Comparison of ENCODE assay signal across 35 mouse cellular contexts in genomic region chr9:48942349-48942748, GRCm38 (mm10). TPM values are rescaled to one million over a fixed set of nuclear protein-coding genes. Genes with fewer than 3 reads are reported as not detected.
DNase-seq lines count a peak whose midpoint lies in the region; ATAC-seq lines count a peak whose summit lies in the region.
"Had no signal": no experiment of that assay in that cellular context is flagged by ENCODE, and none has a peak within 500 bp of the region (broad histone marks: within the 10 kb centered on the region; RNA-seq: fewer than 3 reads in every experiment).

No protein-coding gene starts in this region.

- H3K9me3 ChIP-seq in heart, embryonic 15.5 days (replicated peaks) = no peaks in the 10 kb centered on the region
- no peaks in the 10 kb centered on the region for H3K9me3 ChIP-seq in heart, embryonic 11.5 days (replicated peaks; ENCODE audit: control insufficient read depth, low read length)
- H3K9me3 ChIP-seq: embryonic facial prominence, embryonic 10.5 days; embryonic facial prominence, embryonic 15.5 days; forebrain, embryonic 12.5 days; G1E; hindbrain, embryonic 15.5 days; kidney, embryonic 15.5 days; limb, embryonic 13.5 days; liver, embryonic 12.5 days had no signal

- no peak overlapping the region for H3K4me3 ChIP-seq in heart, embryonic 15.5 days
- H3K4me3 ChIP-seq in heart, embryonic 11.5 days (ENCODE audit: low read depth, low read length) = no peak overlapping the region
- H3K4me3 ChIP-seq: embryonic facial prominence, embryonic 10.5 days; embryonic facial prominence, embryonic 15.5 days; forebrain, embryonic 12.5 days; hindbrain, embryonic 15.5 days; kidney, embryonic 15.5 days; limb, embryonic 13.5 days; liver, embryonic 12.5 days had no signal

- peak; percentile 80 for ATAC-seq in heart, embryonic 15.5 days (replicated peaks; ENCODE audit: insufficient number of reproducible peaks, insufficient read depth, low FRiP score, low read depth)
- no peak for ATAC-seq in heart, embryonic 11.5 days (replicated peaks; ENCODE audit: insufficient number of reproducible peaks, low FRiP score, low TSS enrichment)
- ATAC-seq: liver, embryonic 12.5 days; liver, postnatal 0 days; lung, postnatal 0 days; Patski had no signal

- H3K4me2 ChIP-seq in heart, embryonic 15.5 days = peak overlapping the region; percentile 16; the same call in 1 of the 2 replicates
- H3K4me2 ChIP-seq in heart, embryonic 11.5 days = no peak overlapping the region
- H3K4me2 ChIP-seq: embryonic facial prominence, embryonic 15.5 days; forebrain, embryonic 12.5 days; hindbrain, embryonic 15.5 days; kidney, embryonic 15.5 days; limb, embryonic 13.5 days; liver, embryonic 12.5 days had no signal

- H3K4me1 ChIP-seq in heart, embryonic 15.5 days (replicated peaks) = peaks cover 15% of the 10 kb centered on the region
- peaks cover 8% of the 10 kb centered on the region; the same call in 1 of the 2 replicates for H3K4me1 ChIP-seq in heart, embryonic 11.5 days (ENCODE audit: control insufficient read depth, insufficient read depth, low read length)
- H3K4me1 ChIP-seq: embryonic facial prominence, embryonic 10.5 days; embryonic facial prominence, embryonic 15.5 days; forebrain, embryonic 12.5 days; kidney, embryonic 15.5 days; limb, embryonic 13.5 days; liver, embryonic 12.5 days had no signal

- no peak overlapping the region for H3K9ac ChIP-seq in heart, embryonic 15.5 days
- no peak overlapping the region for H3K9ac ChIP-seq in heart, embryonic 11.5 days (ENCODE audit: low read depth, low read length)
- H3K9ac ChIP-seq: embryonic facial prominence, embryonic 15.5 days; forebrain, embryonic 12.5 days; hindbrain, embryonic 15.5 days; kidney, embryonic 15.5 days; limb, embryonic 13.5 days; liver, embryonic 12.5 days; liver, postnatal 0 days had no signal

- peak overlapping the region; percentile 59 for H3K27ac ChIP-seq in heart, embryonic 15.5 days
- H3K27ac ChIP-seq in heart, embryonic 11.5 days (ENCODE audit: low read depth, low read length) = no peak overlapping the region
- H3K27ac ChIP-seq: embryonic facial prominence, embryonic 10.5 days; embryonic facial prominence, embryonic 15.5 days; forebrain, embryonic 12.5 days; hindbrain, embryonic 15.5 days; kidney, embryonic 15.5 days; limb, embryonic 13.5 days; liver, embryonic 12.5 days; macrophage had no signal

- H3K36me3 ChIP-seq in heart, embryonic 15.5 days = no peaks in the 10 kb centered on the region
- H3K36me3 ChIP-seq in heart, embryonic 11.5 days (ENCODE audit: control insufficient read depth, insufficient read depth, low read length) = no peaks in the 10 kb centered on the region
- H3K36me3 ChIP-seq: embryonic facial prominence, embryonic 10.5 days; embryonic facial prominence, embryonic 15.5 days; forebrain, embryonic 12.5 days; G1E; hindbrain, embryonic 15.5 days; kidney, embryonic 15.5 days; limb, embryonic 13.5 days; liver, embryonic 12.5 days had no signal

- WGBS in heart, embryonic 15.5 days = 32% methylated on average over 1 of the region's 1 CpGs
- 63% methylated on average over 1 of the region's 1 CpGs for WGBS in heart, embryonic 11.5 days (ENCODE audit: insufficient replicate concordance)

- no peaks in the 10 kb centered on the region for H3K27me3 ChIP-seq in heart, embryonic 15.5 days
- H3K27me3 ChIP-seq in heart, embryonic 11.5 days (ENCODE audit: control insufficient read depth, insufficient read depth, low read length) = no peaks in the 10 kb centered on the region
- H3K27me3 ChIP-seq: embryonic facial prominence, embryonic 15.5 days; forebrain, embryonic 12.5 days; hindbrain, embryonic 15.5 days; kidney, embryonic 15.5 days; limb, embryonic 13.5 days; liver, embryonic 12.5 days had no signal

- DNase-seq in cerebellum, postnatal 14 days = peak; percentile 10 to 19
- DNase-seq in cerebellum, adult 18-20 months = no peak
- DNase-seq in left cerebral cortex, postnatal 4 days = peak; percentile 33
- DNase-seq in left cerebral cortex, adult 8-10 months (ENCODE audit: low spot score in 2 of 2) = no peak
- DNase-seq in Muller cell, postnatal 12 days (ENCODE audit: inconsistent ontology term) = peak; percentile 35
- DNase-seq: adrenal gland, postnatal 10 days; cerebellum, adult 11 months; cerebellum, adult 9-11 months; gastrocnemius, postnatal 14 days; kidney, adult 18-20 months; kidney, postnatal 25 days; liver, postnatal 0 days; thymus, adult 2 months; thymus, postnatal 36 days had no signal

- intact Hi-C loops in left cerebral cortex, postnatal 4 days (cut with DNase I) = no loop called here

RNA-seq across cellular contexts. Expression of gene Htr3b, which starts 22.4 kb away (rescaled TPM):
- 0.24 TPM in 1 of 2 replicates, not detected in the other for polyA plus RNA-seq in heart, embryonic 15.5 days (2015; fragmentation: Nextera tagmentation; extraction: Ambion mirVana)
- not detected in 2 replicates for polyA plus RNA-seq in heart, embryonic 11.5 days (2014; fragmentation: Nextera tagmentation; extraction: Ambion mirVana)
- total RNA-seq in left cerebral cortex, postnatal 4 days (2021) = not detected
- not detected for total RNA-seq in left cerebral cortex, adult 8-10 months (2022)
- total RNA-seq: G1E; gastrocnemius, postnatal 14 days; granulocyte monocyte progenitor cell, adult 5-6 weeks; hematopoietic stem cell, adult 5-6 weeks; layer of hippocampus, adult 18-20 months; layer of hippocampus, postnatal 10 days; left cerebral cortex, adult 18-20 months; left cerebral cortex, postnatal 25 days; megakaryocyte-erythroid progenitor cell, adult 5-6 weeks; monocyte, adult 5-6 weeks had no signal
- polyA plus RNA-seq: forebrain, embryonic 12.5 days; G1E; limb, embryonic 13.5 days; liver, embryonic 12.5 days; liver, postnatal 0 days; lung, postnatal 0 days; macrophage; Patski; thymus, adult 2 months had no signal

RNA-seq across cellular contexts. Expression of gene Htr3a, which starts 31.4 kb away (rescaled TPM):
- polyA plus RNA-seq in heart, embryonic 15.5 days (2015; fragmentation: Nextera tagmentation; extraction: Ambion mirVana) = 0.60 and 0.63 TPM in 2 replicates
- polyA plus RNA-seq in heart, embryonic 11.5 days (2014; fragmentation: Nextera tagmentation; extraction: Ambion mirVana) = 0.14 and 0.25 TPM in 2 replicates
- 1 to 10 TPM; 3.2 to 5.0 TPM for total RNA-seq in left cerebral cortex, postnatal 4 days (2021)
- total RNA-seq in left cerebral cortex, adult 8-10 months (2022) = 1 to 10 TPM; 5.8 to 8.6 (median 6.9) TPM
- total RNA-seq: G1E; gastrocnemius, postnatal 14 days; granulocyte monocyte progenitor cell, adult 5-6 weeks; hematopoietic stem cell, adult 5-6 weeks; megakaryocyte-erythroid progenitor cell, adult 5-6 weeks; monocyte, adult 5-6 weeks had no signal
- polyA plus RNA-seq: G1E; liver, embryonic 12.5 days; liver, postnatal 0 days; macrophage; Patski had no signal

RNA-seq across cellular contexts. Expression of gene Usp28, which starts 42.8 kb away (rescaled TPM):
- polyA plus RNA-seq in heart, embryonic 15.5 days (2015; fragmentation: Nextera tagmentation; extraction: Ambion mirVana) = 99.1 and 102 TPM in 2 replicates
- 106 and 119 TPM in 2 replicates for polyA plus RNA-seq in heart, embryonic 11.5 days (2014; fragmentation: Nextera tagmentation; extraction: Ambion mirVana)
- total RNA-seq in left cerebral cortex, postnatal 4 days (2021) = 10 to 100 TPM; 39.3 to 45.1 TPM
- total RNA-seq in left cerebral cortex, adult 8-10 months (2022) = 10 to 100 TPM; 39.0 to 43.0 (median 41.7) TPM

Comparison
In these comparisons a context has a peak if more than half of its experiments do, and no peak if none do; other contexts are left out.
1. DNase-seq: peak in cerebellum, postnatal 14 days (2 of 2), left cerebral cortex, postnatal 4 days (single experiment) and Muller cell, postnatal 12 days (single experiment); none in cerebellum, adult 18-20 months (0 of 2) and left cerebral cortex, adult 8-10 months (0 of 2).